Mouse (Mus musculus) forebrain, embryonic 11.5 days (tissue): ENCODE results near the gene Gpr135. TPM values are rescaled to one million over a fixed set of nuclear protein-coding genes. Genes with fewer than 3 reads are reported as not detected.

Source experiments
- ATAC-seq: fragments of 200-750 bp; cut with Nextera tagmentation; replicated peaks from 2 replicates; pipeline ENCODE4 v1.8.0; 2017; ENCODE audit warnings: moderate TSS enrichment; ENCODE audit not compliant: low FRiP score
- DNase-seq: peaks from one replicate; pipeline ENCODE4 v3.0.0-alpha.2; 2017; ENCODE audit warnings: low spot score
- H3K27ac ChIP-seq: fragments of 300-500 bp; sonication (generic); 2 replicates; pipeline ENCODE4 v1.5.1; 2014; ENCODE audit warnings: low read depth, low read length
- H3K27me3 ChIP-seq: fragments of 300-500 bp; sonication (generic); 2 replicates; pipeline ENCODE4 v1.6.1; 2014; ENCODE audit warnings: mild to moderate bottlenecking, low read length, mixed read lengths; ENCODE audit not compliant: control insufficient read depth, insufficient read depth
- H3K36me3 ChIP-seq: fragments of 300-500 bp; sonication (generic); 2 replicates; pipeline ENCODE4 v1.6.1; 2014; ENCODE audit warnings: mild to moderate bottlenecking, low read length, moderate library complexity, mixed read lengths; ENCODE audit not compliant: control insufficient read depth, insufficient read depth
- H3K4me1 ChIP-seq: fragments of 300-500 bp; sonication (generic); replicated peaks from 2 replicates; pipeline ENCODE4 v1.6.1; 2014; ENCODE audit warnings: low read length, mixed read lengths; ENCODE audit not compliant: control insufficient read depth, insufficient read depth
- H3K4me2 ChIP-seq: fragments of 300-500 bp; sonication (generic); 2 replicates; pipeline ENCODE4 v1.6.1; 2014; ENCODE audit warnings: low read depth, mild to moderate bottlenecking, low read length, moderate library complexity, mixed read lengths; ENCODE audit not compliant: severe bottlenecking
- H3K4me3 ChIP-seq: fragments of 300-500 bp; sonication (generic); 2 replicates; pipeline ENCODE4 v1.5.1; 2014; ENCODE audit warnings: low read depth, low read length
- H3K9ac ChIP-seq: fragments of 300-500 bp; sonication (generic); 2 replicates; pipeline ENCODE4 v1.6.1; 2014; ENCODE audit warnings: low read length
- H3K9me3 ChIP-seq: fragments of 300-500 bp; sonication (generic); 2 replicates; pipeline ENCODE4 v1.6.1; 2016; ENCODE audit warnings: low read length, mixed read lengths; ENCODE audit not compliant: control insufficient read depth
- WGBS: fragments of 180-500 bp; shearing (Covaris S2); extraction: QIAGEN DNeasy Blood & Tissue Kit; methylation state at CpG from one replicate; pipeline ENCODE4 v1.1.7; 2014; 5-methylcytosine and 5-hydroxymethylcytosine counted together
- polyA plus RNA-seq: library from polyadenylated mRNA; unstranded; fragments of >200 nt; fragmentation: Nextera tagmentation; extraction: Ambion mirVana; gene quantifications from 2 replicates; pipeline ENCODE4 v1.2.1, GENCODE M21; 2014

Gene Gpr135
- polyA plus RNA-seq, 1 experiment from 2014 or later, result 0.68 TPM

GRCm38 (mm10) chr12:72039501-72039900 lies 31.4 kb downstream of the Gpr135 start:
- no peak overlapping the region for H3K4me3 ChIP-seq
- H3K4me2 ChIP-seq, result no peak overlapping the region
- no peaks in the 10 kb centered on the region for H3K4me1 ChIP-seq
- DNase-seq, result no peak
- H3K9me3 ChIP-seq, result no peaks in the 10 kb centered on the region
- 89% methylated on average over 8 of the region's 8 CpGs for WGBS
- no peak for ATAC-seq
- no peaks in the 10 kb centered on the region for H3K36me3 ChIP-seq
- H3K9ac ChIP-seq, result no peak overlapping the region
- no peak overlapping the region for H3K27ac ChIP-seq
- no peaks in the 10 kb centered on the region for H3K27me3 ChIP-seq

DNA sequence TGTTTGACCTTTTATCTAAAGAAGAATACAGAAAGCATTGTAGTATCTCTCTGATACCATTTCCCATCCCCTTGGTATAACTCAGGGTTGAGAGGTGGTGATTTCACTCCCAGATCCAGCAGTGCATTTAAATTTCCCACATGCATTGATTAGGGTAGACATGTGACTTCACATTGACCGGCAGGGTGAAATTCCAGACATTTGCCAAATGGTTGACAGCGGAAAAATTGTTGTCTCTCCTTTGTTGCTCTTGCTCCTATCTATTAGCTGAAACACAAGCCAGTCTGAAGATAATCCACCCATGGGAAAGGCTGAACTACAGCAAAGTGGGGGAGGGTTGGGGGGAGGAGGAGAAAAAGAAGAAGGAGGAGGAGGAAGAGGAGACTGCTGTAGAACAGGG lies 32.1 kb downstream of the Gpr135 start:
- no peak for ATAC-seq

DNA sequence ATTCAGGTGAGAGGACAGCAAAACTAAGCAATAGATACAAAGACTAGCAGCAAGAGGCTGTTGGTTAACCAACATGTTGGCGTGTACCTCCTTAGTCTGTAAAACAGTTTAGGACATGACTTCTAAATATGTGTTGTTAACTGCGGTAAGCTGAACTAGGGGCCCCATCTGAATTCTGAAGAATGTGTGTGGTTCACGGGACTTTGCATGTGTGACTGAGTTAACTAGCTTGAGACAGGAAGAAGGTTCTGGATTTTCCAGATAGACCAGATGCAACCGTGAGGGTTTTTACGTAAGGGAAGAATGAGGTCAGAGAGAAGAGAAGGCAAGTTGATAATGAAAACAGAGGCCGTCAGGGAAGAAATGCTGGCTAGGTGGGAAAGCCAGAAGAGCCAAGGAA lies 33.9 kb downstream of the Gpr135 start:
- Histone ChIP-seq H3K9me3 (no peaks in the 10 kb centered on the region), H3K4me1 (no peaks in the 10 kb centered on the region), H3K27me3 (no peaks in the 10 kb centered on the region), H3K36me3 (no peaks in the 10 kb centered on the region), H3K4me3 (no peak overlapping the region), H3K9ac (no peak overlapping the region), H3K4me2 (no peak overlapping the region), H3K27ac (no peak overlapping the region)
- WGBS, result 88% methylated on average over 6 of the region's 6 CpGs
- DNase-seq (no peak), ATAC-seq (no peak)

More for the DNA sequence above, 32.1 kb downstream of the Gpr135 start:
- H3K36me3 ChIP-seq, result no peaks in the 10 kb centered on the region
- H3K4me2 ChIP-seq, result no peak overlapping the region
- no peak overlapping the region for H3K4me3 ChIP-seq
- no peaks in the 10 kb centered on the region for H3K9me3 ChIP-seq
- no peaks in the 10 kb centered on the region for H3K27me3 ChIP-seq
- WGBS, result 76% methylated on average over 2 of the region's 2 CpGs
- no peaks in the 10 kb centered on the region for H3K4me1 ChIP-seq
- H3K27ac ChIP-seq, result no peak overlapping the region
- no peak for DNase-seq
- H3K9ac ChIP-seq, result no peak overlapping the region

DNA sequence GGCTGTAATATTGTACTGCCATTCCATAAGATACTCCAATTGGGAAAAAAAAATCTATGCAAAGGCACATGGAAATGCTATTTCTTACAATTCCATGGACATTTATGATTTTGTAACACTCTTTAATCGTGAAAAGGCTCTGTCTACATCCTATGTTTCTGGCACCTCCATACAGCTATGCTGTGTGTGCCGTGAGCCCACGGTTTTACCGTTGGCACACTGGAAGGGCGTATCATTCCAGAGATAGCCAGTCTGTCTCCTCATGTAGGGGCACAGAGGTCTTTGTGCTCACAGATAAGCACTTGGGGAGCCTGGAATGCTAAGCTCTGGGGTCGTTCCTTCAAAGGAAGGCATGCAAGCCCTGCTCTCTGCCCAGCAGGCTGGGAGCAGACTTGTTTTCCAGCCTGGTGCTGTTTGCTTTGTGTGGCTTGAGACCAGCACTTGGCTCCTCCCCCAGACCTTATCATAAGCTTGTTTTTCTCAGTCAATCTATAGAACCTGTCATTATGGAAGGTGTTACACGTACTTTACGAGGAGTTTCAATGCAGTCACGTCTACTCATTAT lies 34.7 kb downstream of the Gpr135 start:
- Histone ChIP-seq H3K27me3 (no peaks in the 10 kb centered on the region), H3K36me3 (no peaks in the 10 kb centered on the region), H3K27ac (no peak overlapping the region), H3K4me1 (no peaks in the 10 kb centered on the region), H3K4me3 (no peak overlapping the region), H3K4me2 (no peak overlapping the region), H3K9ac (no peak overlapping the region), H3K9me3 (no peaks in the 10 kb centered on the region)
- ATAC-seq, result no peak
- no peak for DNase-seq
- WGBS, result 71% methylated on average over 9 of the region's 9 CpGs

DNA sequence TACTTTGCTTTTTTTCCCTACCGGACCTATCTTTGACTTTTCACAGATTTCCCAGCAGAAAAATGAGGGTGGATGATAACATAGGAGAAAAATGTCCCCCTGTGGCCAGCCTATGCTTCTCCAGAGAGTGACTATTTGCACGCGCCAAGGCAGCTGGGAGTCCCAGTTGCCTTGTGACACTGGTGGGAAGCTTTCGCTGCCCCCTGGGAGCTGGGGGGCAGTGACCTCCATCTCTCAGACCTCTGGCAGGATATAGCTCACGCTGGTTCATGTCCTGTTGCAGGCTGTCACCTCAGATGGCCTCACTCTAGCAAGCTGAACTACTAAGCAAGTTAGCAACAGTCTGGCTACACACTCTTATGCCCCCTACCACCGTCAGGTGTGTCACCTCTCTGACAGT lies 39.1 kb downstream of the Gpr135 start:
- Histone ChIP-seq H3K36me3 (no peaks in the 10 kb centered on the region), H3K9me3 (no peaks in the 10 kb centered on the region), H3K27ac (no peak overlapping the region), H3K9ac (no peak overlapping the region), H3K4me3 (no peak overlapping the region), H3K4me2 (no peak overlapping the region), H3K4me1 (no peaks in the 10 kb centered on the region), H3K27me3 (no peaks in the 10 kb centered on the region)
- no peak for ATAC-seq
- DNase-seq, result no peak
- WGBS, result 93% methylated on average over 6 of the region's 6 CpGs

DNA sequence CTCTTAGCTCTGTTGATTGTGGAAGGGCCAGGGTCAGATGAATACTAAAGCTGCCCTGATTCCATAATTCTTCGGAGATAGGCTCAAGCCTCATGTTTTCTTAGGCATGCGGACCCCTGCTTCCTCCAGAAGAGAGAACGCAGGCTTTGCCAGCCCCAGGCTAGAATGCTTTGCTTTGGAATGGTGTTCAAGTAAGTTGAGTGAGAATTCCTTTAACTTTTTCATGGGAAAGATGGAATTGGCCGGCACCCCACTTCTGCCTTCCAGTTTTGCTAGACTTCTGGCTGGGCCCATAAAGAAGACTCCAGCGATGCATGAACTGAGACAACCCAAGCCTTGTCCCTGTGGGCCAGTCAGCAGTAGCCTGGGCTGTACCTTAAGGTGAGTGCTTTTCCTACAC lies 39.8 kb downstream of the Gpr135 start:
- ATAC-seq, result no peak
- Histone ChIP-seq H3K9me3 (no peaks in the 10 kb centered on the region), H3K4me1 (no peaks in the 10 kb centered on the region), H3K36me3 (no peaks in the 10 kb centered on the region), H3K27me3 (no peaks in the 10 kb centered on the region), H3K9ac (no peak overlapping the region), H3K4me2 (no peak overlapping the region), H3K27ac (no peak overlapping the region), H3K4me3 (no peak overlapping the region)
- DNase-seq, result no peak
- 87% methylated on average over 5 of the region's 5 CpGs for WGBS

DNA sequence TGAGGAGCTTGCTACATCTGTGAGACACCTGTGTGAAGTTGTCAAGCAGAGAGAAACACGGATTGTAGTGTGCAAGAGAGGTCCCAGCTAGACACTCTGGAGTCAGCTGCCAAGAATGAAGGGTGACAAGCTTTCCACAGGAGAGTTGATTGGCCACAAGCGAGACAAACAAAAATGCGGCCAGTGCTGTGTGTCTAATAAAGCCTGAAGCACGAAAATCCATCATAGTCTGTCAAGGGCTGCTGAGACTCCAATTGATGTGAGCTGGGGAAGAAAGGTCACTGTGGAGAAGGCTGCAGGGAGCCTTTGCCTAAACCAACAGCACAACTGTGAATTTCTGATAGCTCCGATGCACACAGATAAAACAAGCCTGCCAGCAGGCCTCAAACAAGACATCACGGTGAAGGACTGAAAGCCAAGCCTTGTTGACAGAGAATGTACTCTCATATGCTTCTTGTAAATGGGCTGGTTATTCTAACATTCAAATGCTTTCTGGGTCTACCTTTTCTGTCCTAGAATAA lies 45.6 kb downstream of the Gpr135 start:
- H3K4me3 ChIP-seq, result no peak overlapping the region
- no peak for ATAC-seq
- no peaks in the 10 kb centered on the region for H3K27me3 ChIP-seq
- H3K27ac ChIP-seq, result no peak overlapping the region
- no peaks in the 10 kb centered on the region for H3K9me3 ChIP-seq
- DNase-seq, result no peak
- H3K36me3 ChIP-seq, result no peaks in the 10 kb centered on the region
- no peak overlapping the region for H3K4me2 ChIP-seq
- no peak overlapping the region for H3K9ac ChIP-seq
- H3K4me1 ChIP-seq, result no peaks in the 10 kb centered on the region
- WGBS, result 64% methylated on average over 6 of the region's 6 CpGs

DNA sequence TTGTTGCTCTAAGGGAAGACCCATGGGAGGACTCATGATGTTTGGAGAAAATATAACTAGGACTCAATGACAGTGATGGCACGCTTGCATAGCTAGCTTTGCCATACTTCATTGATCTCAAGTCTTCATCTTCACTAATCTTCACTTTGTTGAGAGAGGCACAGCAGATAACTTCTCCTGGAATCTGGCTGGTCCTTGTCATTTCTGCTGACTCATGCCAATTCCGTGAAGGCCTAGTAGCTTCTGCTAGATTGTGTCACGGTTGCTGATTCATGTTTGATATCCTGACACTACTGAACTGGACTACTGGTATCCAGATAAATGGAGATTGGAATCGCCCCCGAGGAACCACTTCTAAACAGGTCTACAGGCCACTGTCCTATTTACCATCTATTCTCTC lies 47.4 kb downstream of the Gpr135 start:
- H3K9ac ChIP-seq, result no peak overlapping the region
- no peak overlapping the region for H3K4me2 ChIP-seq
- H3K36me3 ChIP-seq, result no peaks in the 10 kb centered on the region
- H3K27me3 ChIP-seq, result no peaks in the 10 kb centered on the region
- no peak overlapping the region for H3K27ac ChIP-seq
- WGBS, result 94% methylated on average over 5 of the region's 5 CpGs
- ATAC-seq (no peak), DNase-seq (no peak)
- H3K4me1 ChIP-seq, result no peaks in the 10 kb centered on the region
- H3K4me3 ChIP-seq, result no peak overlapping the region
- no peaks in the 10 kb centered on the region for H3K9me3 ChIP-seq

GRCm38 (mm10) chr12:72022790-72023189 lies 48.1 kb downstream of the Gpr135 start:
- H3K9ac ChIP-seq, result no peak overlapping the region
- WGBS, result 93% methylated on average over 3 of the region's 3 CpGs
- H3K4me3 ChIP-seq, result no peak overlapping the region
- no peaks in the 10 kb centered on the region for H3K27me3 ChIP-seq
- no peak overlapping the region for H3K27ac ChIP-seq
- H3K9me3 ChIP-seq, result no peaks in the 10 kb centered on the region
- H3K4me1 ChIP-seq, result no peaks in the 10 kb centered on the region
- ATAC-seq (no peak), DNase-seq (no peak)
- no peaks in the 10 kb centered on the region for H3K36me3 ChIP-seq
- H3K4me2 ChIP-seq, result no peak overlapping the region
